Mouse (Mus musculus) olfactory bulb, adult 2 months (tissue): ENCODE data around the gene Myrip.

Source experiments
- CTCF ChIP-seq: fragments of 200-500 bp; IDR thresholded peaks from 2 replicates; pipeline ENCODE4 v1.5.1; 2012; ENCODE audit warnings: low read depth, mild to moderate bottlenecking, low read length, moderate library complexity; ENCODE audit not compliant: insufficient read depth
- POLR2A ChIP-seq: fragments of 200-500 bp; IDR thresholded peaks from 2 replicates; pipeline ENCODE4 v1.6.1; 2012; ENCODE audit warnings: mild to moderate bottlenecking, low read depth, low read length, moderate library complexity; ENCODE audit not compliant: insufficient read depth

DNA sequence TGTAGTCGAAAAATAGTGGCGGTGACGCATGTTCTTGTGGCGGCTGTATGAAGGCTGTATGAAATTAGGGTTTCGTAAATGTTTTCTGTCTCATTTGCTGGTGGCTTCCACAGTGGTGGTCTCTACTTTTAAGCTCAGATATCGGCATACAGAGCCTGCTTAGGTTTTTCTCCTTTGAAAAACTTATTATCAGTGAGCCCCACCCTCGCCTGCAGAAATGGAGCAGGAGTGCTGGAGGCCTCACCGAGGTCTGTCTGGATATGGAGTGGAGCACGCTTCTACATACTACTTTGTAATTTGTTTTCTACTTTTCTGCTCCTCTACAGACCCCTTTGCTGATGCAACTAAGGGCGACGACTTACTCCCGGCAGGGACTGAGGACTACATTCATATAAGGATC, 192.5 kb downstream of the Myrip start:
- TF ChIP-seq CTCF: no peak
- TF ChIP-seq POLR2A: no peak
